Comparison of ENCODE assay signal across 8 mouse cellular contexts in the genomic region with DNA sequence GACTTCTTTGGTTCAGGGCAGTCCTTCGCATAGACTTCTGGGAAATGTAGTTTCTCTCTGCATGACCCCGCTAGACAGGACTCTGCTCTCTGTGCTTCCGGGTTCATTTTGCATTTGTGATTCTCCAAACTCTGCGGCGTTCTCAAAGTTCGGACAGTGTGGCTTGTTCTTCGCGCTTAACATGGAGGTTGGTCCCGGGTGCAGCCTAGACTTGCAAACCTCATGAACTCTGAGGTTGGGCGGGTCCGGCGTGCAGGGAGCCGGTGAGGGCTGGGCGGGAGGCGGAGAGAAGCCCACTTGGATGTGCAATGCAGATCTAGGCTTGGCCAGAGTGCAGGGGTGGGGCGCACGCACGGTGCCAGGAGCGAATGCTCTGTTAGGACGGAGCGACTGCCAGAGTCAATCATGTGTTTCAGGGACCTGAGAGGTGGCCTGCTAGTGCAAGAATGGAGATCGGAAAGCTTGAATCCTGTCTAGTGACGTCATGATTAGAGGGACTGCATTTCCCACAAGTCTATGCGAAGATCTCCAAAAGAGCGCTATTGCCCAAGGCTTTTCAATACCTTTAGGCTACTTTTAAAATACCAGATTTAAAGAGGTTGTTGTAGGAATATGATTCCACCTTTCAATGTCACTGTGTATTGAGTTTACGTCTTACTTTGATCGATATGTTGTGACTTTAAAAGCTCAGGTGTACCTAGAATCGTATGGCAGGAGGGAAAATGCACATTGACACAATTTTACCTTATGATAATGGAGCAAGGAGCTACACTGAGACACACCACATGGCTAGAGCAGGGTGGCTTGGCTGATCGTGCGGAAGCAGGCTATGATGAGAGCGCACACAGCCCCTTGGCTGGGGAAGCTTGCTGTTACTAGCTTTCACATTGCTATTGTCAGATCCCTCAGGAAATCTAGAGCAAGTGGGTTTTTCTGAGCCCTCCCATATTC. TPM values are rescaled to one million over a fixed set of nuclear protein-coding genes. Genes with fewer than 3 reads are reported as not detected.
DNase-seq lines count a peak whose midpoint lies in the region; ATAC-seq lines count a peak whose summit lies in the region.

A gene (plus strand): TSS at position 31 of the 951 bp plus-strand sequence.

- H3K4me1 ChIP-seq in hindbrain, embryonic 14.5 days (replicated peaks; ENCODE audit: control insufficient read depth, insufficient read depth, low read length), result peaks cover 3% of the 10 kb centered on the region; the same call in 1 of the 2 replicates

- ATAC-seq in hindbrain, embryonic 14.5 days (ENCODE audit: low FRiP score), result peak; percentile 96

- H3K9ac ChIP-seq in hindbrain, embryonic 14.5 days, result peak within 1 kb of the TSS; percentile 73

- H3K36me3 ChIP-seq in hindbrain, embryonic 14.5 days (replicated peaks; ENCODE audit: control insufficient read depth, insufficient read depth), result peaks cover 12% of the 10 kb centered on the region

- H3K4me3 ChIP-seq in hindbrain, embryonic 14.5 days (replicated peaks; ENCODE audit: low read length), result peak within 1 kb of the TSS; percentile 61

- H3K27me3 ChIP-seq in hindbrain, embryonic 14.5 days (ENCODE audit: control insufficient read depth, insufficient read depth, low read length), result no peaks in the 10 kb centered on the region

- peak within 1 kb of the TSS; percentile 73 for H3K4me2 ChIP-seq in hindbrain, embryonic 14.5 days (replicated peaks)

- 5% methylated on average over 31 of the region's 31 CpGs for WGBS in hindbrain, embryonic 14.5 days

- peak within 1 kb of the TSS; percentile 85 for H3K27ac ChIP-seq in hindbrain, embryonic 14.5 days

- peaks cover 14% of the 10 kb centered on the region; the same call in 1 of the 2 replicates for H3K9me3 ChIP-seq in hindbrain, embryonic 14.5 days (ENCODE audit: control insufficient read depth, low read length)

- peak; percentile 97 for DNase-seq in R1 (ENCODE audit: low read depth, low spot score)
- peak; percentile 73 to 84 for DNase-seq in cerebellum, postnatal 14 days
- DNase-seq in frontal cortex, postnatal 25 days (ENCODE audit: low spot score in 2 of 2), result peak; percentile 62 to 64
- DNase-seq in hindbrain, embryonic 14.5 days (ENCODE audit: low spot score), result peak; percentile 88
- peak; percentile 79 to 83 for DNase-seq in layer of hippocampus, postnatal 36 days
- DNase-seq in lung, postnatal 36 days, result peak; percentile 89
- peak; percentile 92 for DNase-seq in retina, postnatal 1 day
- peak; percentile 68 for DNase-seq in urinary bladder, adult 2 months (ENCODE audit: low spot score)

RNA-seq across cellular contexts. Expression of the gene that starts here (rescaled TPM):
- 13.2 and 13.6 TPM in 2 replicates for polyA plus RNA-seq in hindbrain, embryonic 14.5 days (2014; fragmentation: Nextera tagmentation; extraction: Ambion mirVana)
- 1 to 10 TPM; 7.4 to 9.1 TPM for total RNA-seq in layer of hippocampus, postnatal 36 days (2021)
- polyA plus RNA-seq in urinary bladder, adult 2 months (2012; rRNA removed), result 3.4 and 3.9 TPM in 2 replicates

Comparison
In these comparisons a context has a peak if more than half of its experiments do, and no peak if none do; other contexts are left out.
1. Peak in every context shown above with its lines: DNase-seq, ATAC-seq, H3K4me3 ChIP-seq and H3K27ac ChIP-seq.